In the genomic region with DNA sequence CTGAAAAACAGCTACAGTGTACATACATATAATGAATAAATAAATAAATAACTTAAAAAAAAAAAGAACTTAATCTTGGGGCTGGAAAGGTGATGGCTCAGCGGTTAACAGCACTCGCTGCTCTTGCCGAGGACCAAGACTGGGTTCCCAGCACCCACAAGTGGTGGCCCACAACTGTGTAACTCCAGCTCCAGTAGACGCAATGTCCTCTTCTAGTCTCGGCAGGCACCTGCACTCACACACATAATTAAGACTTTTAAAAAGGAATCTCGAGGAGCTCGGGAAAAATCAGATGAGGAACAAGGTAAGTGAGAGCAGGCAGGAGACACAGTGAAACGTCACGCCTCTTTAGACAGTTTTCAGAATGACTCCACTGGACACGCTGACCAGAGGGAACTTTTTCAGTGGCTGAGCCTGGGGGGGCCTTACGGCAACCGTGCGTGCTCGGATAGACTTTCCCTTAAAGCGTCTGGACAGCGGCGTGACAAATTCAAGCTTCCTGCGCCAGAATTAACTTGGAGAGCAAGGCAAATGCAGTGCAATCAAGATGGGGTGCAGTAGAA, we compare ENCODE assay signal across 8 mouse cellular contexts. TPM values are rescaled to one million over a fixed set of nuclear protein-coding genes. Genes with fewer than 3 reads are reported as not detected.
DNase-seq lines count a peak whose midpoint lies in the region; ATAC-seq lines count a peak whose summit lies in the region.

No protein-coding gene starts in this region.

- intact Hi-C loops in heart, postnatal 25 days (cut with DNase I) = no loop called here

- peak overlapping the region; percentile 74 for H3K27ac ChIP-seq in heart, embryonic 11.5 days (ENCODE audit: low read depth, low read length)
- H3K27ac ChIP-seq in embryonic facial prominence, embryonic 10.5 days (replicated peaks) = peak overlapping the region; percentile 90
- H3K27ac ChIP-seq in limb, embryonic 11.5 days (replicated peaks; ENCODE audit: low read depth, low read length) = peak overlapping the region; percentile 71; the same call in 1 of the 2 replicates
- H3K27ac ChIP-seq in neural tube, embryonic 15.5 days (replicated peaks) = peak overlapping the region; percentile 89

- peak overlapping the region; percentile 87 for H3K9ac ChIP-seq in heart, embryonic 11.5 days (ENCODE audit: low read depth, low read length)
- H3K9ac ChIP-seq in limb, embryonic 11.5 days (ENCODE audit: low read length) = peak overlapping the region; percentile 67
- peak overlapping the region; percentile 68 for H3K9ac ChIP-seq in neural tube, embryonic 15.5 days (replicated peaks)

- H3K4me1 ChIP-seq in heart, embryonic 11.5 days (ENCODE audit: control insufficient read depth, insufficient read depth, low read length) = no peaks in the 10 kb centered on the region; the same call in 1 of the 2 replicates
- H3K4me1 ChIP-seq in embryonic facial prominence, embryonic 10.5 days = peaks cover 18% of the 10 kb centered on the region
- no peaks in the 10 kb centered on the region for H3K4me1 ChIP-seq in limb, embryonic 11.5 days (ENCODE audit: control insufficient read depth, insufficient read depth, low read length)
- H3K4me1 ChIP-seq in neural tube, embryonic 15.5 days = peaks cover 32% of the 10 kb centered on the region

- no peaks in the 10 kb centered on the region for H3K36me3 ChIP-seq in heart, embryonic 11.5 days (ENCODE audit: control insufficient read depth, insufficient read depth, low read length)
- peaks cover 28% of the 10 kb centered on the region for H3K36me3 ChIP-seq in embryonic facial prominence, embryonic 10.5 days (replicated peaks)
- H3K36me3 ChIP-seq in limb, embryonic 11.5 days (ENCODE audit: control insufficient read depth, insufficient read depth, low read length) = 0 out of 2 replicates have a peak, but pooled peaks cover 2% of the 10 kb centered on the region
- no peaks in the 10 kb centered on the region; the same call in 1 of the 2 replicates for H3K36me3 ChIP-seq in neural tube, embryonic 15.5 days

- DNase-seq in heart, postnatal 25 days (ENCODE audit: low spot score) = no peak
- peak; percentile 12 for DNase-seq in 416B (ENCODE audit: low read depth)
- DNase-seq in embryonic facial prominence, embryonic 10.5 days (ENCODE audit: low spot score) = no peak
- DNase-seq in limb, embryonic 11.5 days (ENCODE audit: low spot score) = peak; percentile 25
- no peak for DNase-seq in right cerebral cortex, adult 18-20 months
- DNase-seq in yolk sac, embryonic 10.5 days (ENCODE audit: low spot score) = no peak

- ATAC-seq in heart, embryonic 11.5 days (replicated peaks; ENCODE audit: insufficient number of reproducible peaks, low FRiP score, low TSS enrichment) = 0 out of 2 replicates have a peak, but pooled peaks have one; percentile 12
- no peak for ATAC-seq in limb, embryonic 11.5 days (ENCODE audit: insufficient number of reproducible peaks, low FRiP score, low TSS enrichment, low read depth)
- peak; percentile 4; the same call in 1 of the 2 replicates for ATAC-seq in neural tube, embryonic 15.5 days (ENCODE audit: low FRiP score)

- peak overlapping the region; percentile 91 for H3K4me3 ChIP-seq in heart, embryonic 11.5 days (ENCODE audit: low read depth, low read length)
- peak overlapping the region; percentile 95 for H3K4me3 ChIP-seq in embryonic facial prominence, embryonic 10.5 days
- H3K4me3 ChIP-seq in limb, embryonic 11.5 days (ENCODE audit: low read depth, low read length) = peak overlapping the region; percentile 88
- H3K4me3 ChIP-seq in neural tube, embryonic 15.5 days (replicated peaks) = peak overlapping the region; percentile 100

- 10% methylated on average over 18 of the region's 18 CpGs for WGBS in heart, embryonic 11.5 days (ENCODE audit: insufficient replicate concordance)
- WGBS in embryonic facial prominence, embryonic 10.5 days = 14% methylated on average over 18 of the region's 18 CpGs
- WGBS in limb, embryonic 11.5 days = 14% methylated on average over 18 of the region's 18 CpGs
- WGBS in neural tube, embryonic 15.5 days = 14% methylated on average over 18 of the region's 18 CpGs

- H3K27me3 ChIP-seq in heart, embryonic 11.5 days (ENCODE audit: control insufficient read depth, insufficient read depth, low read length) = peaks cover 6% of the 10 kb centered on the region
- H3K27me3 ChIP-seq in embryonic facial prominence, embryonic 10.5 days (replicated peaks; ENCODE audit: low read depth, poor library complexity, severe bottlenecking) = peaks cover 13% of the 10 kb centered on the region
- no peaks in the 10 kb centered on the region for H3K27me3 ChIP-seq in limb, embryonic 11.5 days (ENCODE audit: control insufficient read depth, insufficient read depth, low read length)
- peaks cover 21% of the 10 kb centered on the region for H3K27me3 ChIP-seq in neural tube, embryonic 15.5 days (replicated peaks)

- no peaks in the 10 kb centered on the region for H3K9me3 ChIP-seq in heart, embryonic 11.5 days (replicated peaks; ENCODE audit: control insufficient read depth, low read length)
- H3K9me3 ChIP-seq in embryonic facial prominence, embryonic 10.5 days = no peaks in the 10 kb centered on the region
- no peaks in the 10 kb centered on the region for H3K9me3 ChIP-seq in limb, embryonic 11.5 days (ENCODE audit: control insufficient read depth, low read length)
- no peaks in the 10 kb centered on the region for H3K9me3 ChIP-seq in neural tube, embryonic 15.5 days (replicated peaks)

- peak overlapping the region; percentile 96 for H3K4me2 ChIP-seq in heart, embryonic 11.5 days
- H3K4me2 ChIP-seq in limb, embryonic 11.5 days (ENCODE audit: low read depth, severe bottlenecking) = peak overlapping the region; percentile 89
- H3K4me2 ChIP-seq in neural tube, embryonic 15.5 days = peak overlapping the region; percentile 94

RNA-seq across cellular contexts. Expression of gene Cnot10, which starts 0.7 kb away (rescaled TPM):
- polyA plus RNA-seq in heart, embryonic 11.5 days (2014; fragmentation: Nextera tagmentation; extraction: Ambion mirVana) = 37.5 and 40.8 TPM in 2 replicates
- 10 to 100 TPM; 19.7 to 21.8 TPM for total RNA-seq in heart, postnatal 25 days (2021)
- polyA plus RNA-seq in embryonic facial prominence, embryonic 10.5 days (2016; fragmentation: Nextera tagmentation; extraction: Ambion mirVana) = 73.2 and 74.3 TPM in 2 replicates
- 71.8 and 80.7 TPM in 2 replicates for polyA plus RNA-seq in limb, embryonic 11.5 days (2014; fragmentation: Nextera tagmentation; extraction: Ambion mirVana)
- 54.2 and 57.8 TPM in 2 replicates for polyA plus RNA-seq in neural tube, embryonic 15.5 days (2015; fragmentation: Nextera tagmentation; extraction: Ambion mirVana)

RNA-seq across cellular contexts. Expression of gene Dync1li1, which starts 49.3 kb away (rescaled TPM):
- polyA plus RNA-seq in heart, embryonic 11.5 days (2014; fragmentation: Nextera tagmentation; extraction: Ambion mirVana) = 66.9 and 76.1 TPM in 2 replicates
- total RNA-seq in heart, postnatal 25 days (2021) = 10 to 100 TPM; 72.6 to 75.8 TPM
- polyA plus RNA-seq in embryonic facial prominence, embryonic 10.5 days (2016; fragmentation: Nextera tagmentation; extraction: Ambion mirVana) = 84.4 and 89.6 TPM in 2 replicates
- polyA plus RNA-seq in limb, embryonic 11.5 days (2014; fragmentation: Nextera tagmentation; extraction: Ambion mirVana) = 62.1 and 65.6 TPM in 2 replicates
- 124 and 140 TPM in 2 replicates for polyA plus RNA-seq in neural tube, embryonic 15.5 days (2015; fragmentation: Nextera tagmentation; extraction: Ambion mirVana)

Comparison
In these comparisons a context has a peak if more than half of its experiments do, and no peak if none do; other contexts are left out.
1. DNase-seq: peak in 416B (single experiment) and limb, embryonic 11.5 days (single experiment); none in heart, postnatal 25 days (single experiment), embryonic facial prominence, embryonic 10.5 days (single experiment), right cerebral cortex, adult 18-20 months (single experiment) and yolk sac, embryonic 10.5 days (single experiment).
2. Peak in every context shown above with its lines, with median percentiles within 50 percentile points of each other: H3K27ac ChIP-seq, H3K4me2 ChIP-seq, H3K4me3 ChIP-seq and H3K9ac ChIP-seq.